Mouse (Mus musculus): ENCODE measurements around the gene Trim72. TPM values are rescaled to one million over a fixed set of nuclear protein-coding genes. Genes with fewer than 3 reads are reported as not detected.
"Not testable (repeated sequence)": the region's sequence is repeated elsewhere in the genome, so short reads cannot be mapped to it uniquely, and the experiment has no call there.

The Trim72 gene
- total RNA-seq, 2 experiments from 2014 or later = 0.32 to 0.58 TPM

GRCm38 (mm10) chr7:128006193-128006592, 2.4 kb downstream of the Trim72 start:
- no peak for DNase-seq (ENCODE audit: low spot score in 2 of 2)

DNA sequence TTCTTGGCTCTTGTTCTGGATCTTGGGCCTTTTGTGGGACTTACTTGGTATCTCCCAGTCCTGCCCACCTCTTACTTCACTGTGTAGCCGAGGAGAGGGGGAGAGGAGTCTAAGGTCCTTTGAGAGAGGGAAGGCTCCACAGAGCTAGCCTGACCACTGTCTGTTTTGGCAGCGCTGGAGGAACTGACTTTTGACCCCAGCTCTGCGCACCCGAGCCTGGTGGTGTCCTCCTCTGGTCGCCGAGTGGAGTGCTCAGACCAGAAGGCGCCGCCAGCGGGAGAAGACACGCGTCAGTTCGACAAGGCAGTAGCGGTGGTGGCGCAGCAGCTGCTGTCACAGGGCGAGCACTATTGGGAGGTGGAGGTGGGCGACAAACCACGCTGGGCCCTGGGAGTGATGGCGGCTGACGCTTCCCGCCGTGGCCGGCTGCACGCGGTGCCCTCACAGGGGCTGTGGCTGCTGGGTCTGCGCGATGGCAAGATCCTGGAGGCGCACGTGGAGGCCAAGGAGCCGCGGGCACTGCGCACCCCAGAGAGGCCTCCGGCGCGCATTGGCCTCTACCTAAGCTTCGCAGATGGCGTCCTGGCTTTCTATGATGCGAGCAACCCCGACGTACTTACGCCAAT, 6.1 kb downstream of the Trim72 start:
- no peak for DNase-seq (ENCODE audit: low spot score in 2 of 2)

DNA sequence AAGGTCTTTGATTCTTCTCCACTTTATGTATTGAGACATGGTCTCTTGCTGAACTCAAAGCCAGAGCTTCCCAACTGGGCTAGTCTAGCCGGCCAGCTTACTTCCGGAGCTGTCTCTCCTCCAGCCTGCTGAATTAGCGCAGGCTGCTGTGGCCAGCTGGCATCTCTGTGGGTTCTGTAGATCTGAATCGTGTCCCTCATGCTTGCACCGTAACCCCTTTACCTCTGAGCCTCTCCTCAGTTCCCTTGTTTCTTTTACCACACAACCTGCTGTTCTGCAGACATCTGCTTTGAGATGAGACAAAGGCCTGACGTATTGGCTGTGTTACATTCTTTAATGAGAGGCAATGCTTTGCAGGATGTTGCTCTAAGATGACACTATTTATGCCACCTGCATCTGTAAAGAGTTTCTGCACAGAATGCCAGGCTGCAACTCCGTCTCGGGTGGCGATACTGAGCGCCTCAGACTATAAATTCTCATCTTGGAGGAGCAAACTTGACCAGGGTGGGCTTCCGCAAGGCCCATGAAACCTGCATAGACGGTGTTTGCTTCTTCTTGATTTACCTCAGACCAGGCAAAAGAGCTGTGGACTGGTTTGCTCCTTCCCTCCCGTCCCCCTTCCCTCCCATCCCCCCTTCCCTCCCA, 8.5 kb downstream of the Trim72 start:
- DNase-seq (ENCODE audit: low spot score in 2 of 2) = no peak

DNA sequence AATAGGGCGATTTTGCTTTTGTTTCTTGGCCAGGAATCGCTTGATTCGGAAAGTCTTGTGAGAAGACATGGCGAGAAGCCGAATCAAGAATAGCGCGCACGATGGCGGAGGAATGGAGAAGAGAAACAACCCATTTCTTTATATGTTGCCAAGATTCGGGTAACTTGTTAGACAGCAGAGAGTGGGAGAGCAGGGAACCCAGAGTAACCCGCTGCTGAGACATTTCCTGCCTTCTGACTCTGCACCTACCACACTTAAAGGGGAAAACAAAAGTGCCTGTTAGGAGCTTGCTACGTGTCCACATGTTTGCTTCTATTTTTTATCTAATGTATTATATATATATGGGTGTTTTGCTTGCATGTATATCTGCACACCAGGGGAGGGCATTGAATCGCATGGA, 9.4 kb downstream of the Trim72 start:
- no peak for DNase-seq (ENCODE audit: low spot score in 2 of 2)

DNA sequence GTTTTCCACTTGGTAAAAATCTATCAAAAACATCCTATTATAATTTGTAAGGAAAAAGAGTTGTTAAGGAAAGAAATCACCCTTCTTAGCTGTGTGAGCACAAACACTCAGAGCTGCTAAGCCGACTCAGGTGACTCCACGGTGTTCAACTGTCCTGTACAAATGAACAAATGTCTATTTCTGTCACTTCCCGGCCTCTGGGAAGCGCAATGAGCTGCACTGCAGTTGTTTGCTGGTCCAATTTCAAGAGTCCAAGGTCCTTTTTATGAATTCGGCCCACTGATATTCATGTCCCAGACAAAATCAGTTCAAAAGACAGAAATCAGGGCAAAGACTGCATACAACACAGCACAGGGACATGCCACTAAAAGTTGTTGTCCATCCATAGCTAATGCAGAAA, 12.4 kb downstream of the Trim72 start:
- not testable (repeated sequence) for DNase-seq (ENCODE audit: low spot score in 2 of 2)

DNA sequence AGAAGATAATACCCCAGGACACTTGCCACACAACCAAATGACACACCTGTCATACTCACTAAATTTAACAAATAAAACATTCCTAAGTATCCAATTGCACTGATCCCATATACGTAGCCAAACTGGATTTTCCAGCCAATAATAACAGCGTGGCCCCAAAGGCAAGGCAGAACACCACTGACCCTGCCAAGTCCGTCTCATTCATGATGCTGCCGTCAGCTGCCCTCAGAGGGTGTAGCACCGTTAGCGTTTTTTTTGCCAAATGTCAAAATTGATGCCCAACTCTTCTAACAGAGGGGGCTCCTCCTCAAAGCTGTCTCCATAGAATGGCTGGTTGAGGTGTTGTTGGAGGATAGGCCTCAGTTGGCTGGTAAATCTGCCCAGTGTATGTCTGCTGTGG, 12.9 kb downstream of the Trim72 start:
- no peak for DNase-seq (ENCODE audit: low spot score in 2 of 2)

DNA sequence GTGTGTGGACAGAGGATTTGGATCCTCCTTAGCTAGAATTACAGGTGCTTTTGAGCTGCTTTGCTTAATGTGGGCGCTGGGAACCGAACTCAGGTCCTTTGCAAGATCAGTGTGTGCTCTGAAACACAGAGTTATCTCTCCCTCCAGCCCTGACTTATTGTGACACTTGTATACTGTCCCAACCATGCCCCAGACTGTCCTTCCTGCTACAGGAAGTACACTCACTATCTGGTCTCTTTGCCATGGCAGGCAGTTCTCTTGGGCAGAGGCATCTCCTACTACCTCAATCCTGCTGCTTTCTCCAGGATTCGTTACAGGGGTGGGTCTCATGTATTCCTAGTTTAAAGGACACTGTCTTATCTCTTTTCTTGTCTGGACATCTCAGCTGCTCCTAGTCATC, 14.5 kb downstream of the Trim72 start:
- no peak for DNase-seq (ENCODE audit: low spot score in 2 of 2)

DNA sequence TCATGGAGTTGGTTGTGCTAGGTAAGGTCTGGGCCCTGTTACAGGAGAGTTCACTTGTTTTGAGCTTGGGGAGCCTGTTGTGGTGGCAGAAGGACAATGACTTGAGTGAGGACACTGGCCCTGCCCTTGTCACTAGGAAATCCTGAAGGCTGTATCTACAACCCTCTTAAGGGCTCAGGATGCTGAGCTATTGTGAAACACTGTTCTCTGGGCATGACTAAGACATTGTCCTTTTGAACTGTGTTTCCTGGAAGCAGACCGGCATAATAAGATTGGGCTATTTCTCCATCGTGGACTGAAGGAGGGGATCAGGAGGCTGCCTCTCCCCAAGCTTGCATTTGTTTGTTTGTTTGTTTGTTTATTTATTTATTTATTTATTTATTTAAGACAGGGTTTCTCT, 15.4 kb downstream of the Trim72 start:
- no peak for DNase-seq (ENCODE audit: low spot score in 2 of 2)

DNA sequence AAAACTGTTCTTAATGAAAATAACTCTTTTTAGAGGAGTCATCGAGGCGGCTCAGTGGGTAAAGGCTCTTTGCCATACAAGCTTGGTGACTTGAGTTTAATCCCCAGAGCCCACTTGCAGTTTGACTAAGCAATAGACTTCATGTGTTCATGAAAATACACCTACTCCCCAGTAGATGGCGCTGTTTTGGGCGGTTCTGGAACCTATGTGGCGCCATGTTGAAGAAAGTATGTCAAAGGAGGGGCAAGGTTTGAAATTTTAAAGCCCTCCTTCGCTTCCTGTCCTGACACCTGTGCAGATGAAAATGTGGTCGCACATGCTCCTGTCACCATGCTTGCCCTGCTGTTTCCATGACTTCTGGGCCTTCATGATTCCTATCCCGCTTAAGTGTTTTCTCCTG, 19.2 kb downstream of the Trim72 start:
- DNase-seq (ENCODE audit: low spot score in 2 of 2) = no peak

- DNase-seq (ENCODE audit: low spot score in 2 of 2) = no peak
Observed at GRCm38 (mm10) chr7:128023565-128023964, 19.8 kb downstream of the Trim72 start.

GRCm38 (mm10) chr7:128024364-128024763, 20.6 kb downstream of the Trim72 start:
- no peak for DNase-seq (ENCODE audit: low spot score in 2 of 2)

DNA sequence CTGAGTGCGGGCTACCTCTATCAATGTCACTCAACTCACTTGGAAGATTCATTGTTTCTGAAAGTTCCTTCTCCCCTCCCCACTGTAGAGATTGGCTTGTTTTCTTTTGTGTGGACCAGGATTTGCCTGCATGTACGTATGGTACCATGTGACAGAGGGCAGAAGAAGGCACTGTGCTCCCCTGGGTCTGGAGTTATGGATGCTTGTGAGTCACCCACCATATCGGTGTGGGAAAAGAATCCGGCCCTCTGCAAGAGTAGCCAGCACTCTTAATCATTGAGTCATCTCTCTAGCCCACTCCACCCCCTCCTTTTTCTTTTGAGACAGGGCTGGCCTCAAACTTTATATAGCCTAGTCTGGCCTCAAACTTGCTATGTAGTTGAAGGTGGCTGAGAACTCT, 21.2 kb downstream of the Trim72 start:
- no peak for DNase-seq (ENCODE audit: low spot score in 2 of 2)

DNA sequence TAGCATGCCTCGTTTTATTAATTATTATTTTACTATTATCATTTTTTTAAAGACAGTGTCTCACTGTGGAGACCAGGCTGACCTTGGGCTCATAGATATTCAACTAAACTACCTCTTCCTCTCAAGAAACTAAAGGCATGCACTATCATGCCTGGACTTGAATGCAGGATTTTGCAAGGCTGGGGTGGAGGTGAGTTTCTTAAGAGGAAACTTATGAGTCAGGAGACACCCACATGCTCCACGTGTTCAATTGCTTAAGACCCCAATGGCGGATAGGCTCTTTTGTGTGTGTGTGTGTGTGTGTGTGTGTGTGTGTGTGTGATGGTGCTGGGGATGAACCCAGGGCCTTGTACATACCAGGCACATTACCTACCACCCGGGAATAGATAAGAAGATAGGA, 21.6 kb downstream of the Trim72 start:
- DNase-seq (ENCODE audit: low spot score in 2 of 2) = no peak

DNA sequence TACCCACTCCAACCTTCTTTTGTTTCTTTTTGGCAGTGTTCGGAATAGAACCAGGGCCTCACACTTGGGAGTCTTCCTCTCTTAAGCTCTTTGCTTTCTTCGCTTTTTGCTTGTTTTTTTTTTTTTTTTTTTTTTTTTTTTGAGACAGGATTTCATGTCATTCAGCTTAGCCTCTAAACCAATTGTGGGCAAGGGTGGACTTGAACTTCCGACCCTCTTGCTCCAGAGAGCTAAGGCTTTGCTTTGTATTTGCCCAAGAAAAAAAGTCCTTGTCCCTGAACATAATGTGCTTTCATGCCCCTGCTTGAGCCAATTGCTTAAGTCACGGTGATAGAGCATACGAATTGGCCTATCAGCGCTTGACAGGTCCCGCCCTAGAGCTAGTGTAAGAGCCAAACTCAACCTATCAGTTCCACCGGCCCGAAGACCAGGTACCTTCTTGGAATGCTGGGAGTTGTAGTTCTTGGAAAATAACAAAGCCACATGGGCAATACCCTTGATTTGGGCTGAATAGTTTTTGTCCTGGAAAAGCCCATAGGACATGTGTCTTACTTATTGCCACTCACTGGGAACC, 27.7 kb downstream of the Trim72 start:
- no peak for DNase-seq (ENCODE audit: low spot score in 2 of 2)

DNA sequence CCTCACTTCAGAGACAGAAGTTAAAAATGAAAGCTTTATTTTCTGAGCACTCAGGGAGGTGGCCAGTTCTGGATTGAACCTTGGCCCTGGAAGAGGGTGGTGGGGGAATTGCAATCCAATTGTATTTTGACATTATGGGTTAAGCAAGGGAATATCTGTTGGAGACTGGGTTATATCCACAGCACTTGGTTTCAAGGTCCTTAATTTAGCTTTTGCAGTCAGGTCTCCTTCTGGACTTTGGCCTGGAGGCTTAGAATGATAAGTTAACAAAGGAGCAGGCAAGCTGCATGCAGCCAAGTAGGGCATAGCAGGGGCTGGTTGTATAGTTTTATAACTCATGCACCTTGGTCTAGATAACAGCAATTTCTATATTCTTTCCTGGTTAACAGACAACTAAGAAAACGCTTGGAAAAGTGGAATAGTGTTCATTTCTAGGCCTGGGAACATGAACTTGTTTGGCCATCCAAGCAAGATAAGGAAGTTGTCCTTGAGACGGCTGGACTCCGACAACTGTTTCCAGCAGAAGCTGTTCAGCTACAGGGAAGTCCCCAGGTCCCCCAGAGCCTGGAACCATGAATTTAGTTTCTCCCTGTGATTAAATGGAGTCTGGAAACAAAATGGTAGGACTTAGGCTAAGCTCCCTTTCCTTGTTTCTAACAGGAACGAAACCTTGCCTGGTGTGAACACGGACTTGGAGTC, 28.7 kb downstream of the Trim72 start:
- DNase-seq (ENCODE audit: low spot score in 2 of 2) = no peak

DNA sequence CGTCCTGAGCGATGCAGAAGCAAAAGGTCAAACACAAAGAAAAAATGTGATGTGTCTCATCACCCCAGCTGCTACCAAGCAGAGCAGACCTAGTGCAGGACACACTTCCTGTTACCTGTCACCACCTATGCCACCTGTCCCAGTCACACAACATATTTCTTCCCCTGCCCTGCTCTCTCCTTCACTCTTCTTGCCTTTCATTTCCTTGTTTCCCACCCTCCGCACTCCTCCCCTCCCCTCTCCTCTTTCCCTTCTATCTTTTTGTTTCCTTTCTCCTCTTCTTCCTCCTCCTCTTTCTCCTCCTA, 29.2 kb downstream of the Trim72 start:
- no peak for DNase-seq (ENCODE audit: low spot score in 2 of 2)

- DNase-seq (ENCODE audit: low spot score in 2 of 2) = no peak
Observed at GRCm38 (mm10) chr7:128033616-128034015, 29.9 kb downstream of the Trim72 start.

- DNase-seq (ENCODE audit: low spot score in 2 of 2) = not testable (repeated sequence)
Observed at GRCm38 (mm10) chr7:128042161-128042820, 38.5 kb downstream of the Trim72 start.

- no peak for DNase-seq (ENCODE audit: low spot score in 2 of 2)
Observed at GRCm38 (mm10) chr7:128044142-128044785, 40.5 kb downstream of the Trim72 start.

DNA sequence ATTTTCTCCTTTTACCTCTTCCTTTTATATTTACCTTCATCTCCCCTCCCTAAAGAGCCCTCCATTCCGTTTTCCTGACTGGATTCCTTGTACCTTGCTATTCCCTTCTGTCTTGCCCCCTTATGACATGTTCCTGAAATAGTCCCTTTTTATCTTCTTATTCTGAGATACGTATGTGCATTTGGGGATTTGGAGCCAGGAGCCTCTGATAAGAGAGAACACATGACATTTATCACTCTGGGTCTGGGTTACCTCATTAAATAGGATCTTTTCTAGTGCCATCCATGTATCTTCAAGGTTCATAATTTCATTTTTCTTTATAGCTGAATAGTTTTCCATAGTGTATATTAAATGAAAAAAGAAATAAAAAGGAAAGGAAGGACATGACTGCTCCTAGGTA, 41.9 kb downstream of the Trim72 start:
- DNase-seq (ENCODE audit: low spot score in 2 of 2) = no peak

DNA sequence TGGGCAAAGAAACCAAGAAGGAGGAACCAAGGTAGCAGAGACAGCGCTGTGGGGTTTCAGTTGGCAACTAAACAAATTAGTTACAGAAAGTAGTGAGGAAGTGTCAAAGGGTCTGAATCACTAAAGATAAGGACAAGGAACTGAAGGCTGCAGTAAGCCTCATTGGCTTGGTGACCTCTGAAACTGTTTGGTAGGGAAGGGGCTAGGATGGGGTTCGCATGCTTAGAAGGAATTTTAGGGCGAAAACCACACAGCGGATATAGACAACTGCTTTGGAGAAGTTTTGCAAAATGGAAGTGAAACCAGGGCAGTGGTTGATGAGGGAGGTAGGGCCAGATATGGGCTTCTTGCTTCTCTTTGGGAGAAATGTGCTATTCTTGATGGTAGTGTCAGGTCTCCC, 45.1 kb downstream of the Trim72 start:
- DNase-seq (ENCODE audit: low spot score in 2 of 2) = no peak

DNA sequence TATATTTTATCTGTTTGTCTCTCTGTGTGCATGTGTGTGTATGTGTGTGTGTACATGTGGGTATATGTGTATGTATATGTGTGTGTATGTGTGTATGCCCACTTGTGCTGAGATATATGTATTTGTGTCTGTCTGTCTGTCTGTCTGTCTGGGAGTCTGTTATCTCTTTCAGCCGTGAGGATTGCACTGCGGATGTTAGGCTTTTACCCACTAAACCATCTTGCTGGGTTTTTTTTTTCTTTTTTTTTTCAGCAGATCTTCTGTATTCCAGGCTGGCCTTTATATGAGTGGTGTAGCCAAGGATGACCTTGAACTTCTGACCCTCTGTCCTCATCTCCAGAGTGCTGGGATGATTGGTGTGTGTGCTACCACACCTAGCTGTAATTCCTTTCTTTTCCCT, 45.5 kb downstream of the Trim72 start:
- no peak for DNase-seq (ENCODE audit: low spot score in 2 of 2)
